Comparison of ENCODE assay signal across 8 mouse cellular contexts in genomic region chr6:142571629-142572360, GRCm38 (mm10). TPM values are rescaled to one million over a fixed set of nuclear protein-coding genes. Genes with fewer than 3 reads are reported as not detected.
DNase-seq lines count a peak whose midpoint lies in the region; ATAC-seq and TF ChIP-seq lines count a peak whose summit lies in the region.

No protein-coding gene starts in this region.

- no peaks in the 10 kb centered on the region for H3K36me3 ChIP-seq in heart, embryonic 10.5 days
- H3K36me3 ChIP-seq in embryonic facial prominence, embryonic 13.5 days = no peaks in the 10 kb centered on the region
- no peaks in the 10 kb centered on the region for H3K36me3 ChIP-seq in intestine, postnatal 0 days (ENCODE audit: control insufficient read depth, insufficient read depth)
- no peaks in the 10 kb centered on the region for H3K36me3 ChIP-seq in megakaryocyte, embryonic 14.5 days (replicated peaks; ENCODE audit: low read length)

- H3K9ac ChIP-seq in embryonic facial prominence, embryonic 13.5 days = peak overlapping the region; percentile 69
- H3K9ac ChIP-seq in intestine, postnatal 0 days (ENCODE audit: low read depth, low read length) = peak overlapping the region; percentile 40

- peak overlapping the region; percentile 92 for H3K4me2 ChIP-seq in embryonic facial prominence, embryonic 13.5 days
- H3K4me2 ChIP-seq in intestine, postnatal 0 days (replicated peaks; ENCODE audit: low read depth) = peak overlapping the region; percentile 78

- no peak for ATAC-seq in embryonic facial prominence, embryonic 13.5 days (ENCODE audit: insufficient number of reproducible peaks, insufficient read depth, low FRiP score, low TSS enrichment, low read depth)
- ATAC-seq in intestine, postnatal 0 days = 0 out of 2 replicates have a peak, but pooled peaks have one; percentile 46

- no peak for DNase-seq in heart, embryonic 10.5 days (ENCODE audit: low spot score)
- DNase-seq in heart, postnatal 4 days = no peak
- peak; percentile 21 for DNase-seq in yolk sac, embryonic 10.5 days (ENCODE audit: low spot score)
- DNase-seq in spleen, adult 12 weeks (ENCODE audit: low spot score) = no peak
- no peak for DNase-seq in urinary bladder, postnatal 10 days (ENCODE audit: low spot score)

- 4% methylated on average over 21 of the region's 21 CpGs for WGBS in heart, embryonic 10.5 days
- 2% methylated on average over 21 of the region's 21 CpGs for WGBS in embryonic facial prominence, embryonic 13.5 days
- 2% methylated on average over 21 of the region's 21 CpGs for WGBS in intestine, postnatal 0 days

- H3K9me3 ChIP-seq in heart, embryonic 10.5 days = no peaks in the 10 kb centered on the region
- no peaks in the 10 kb centered on the region for H3K9me3 ChIP-seq in embryonic facial prominence, embryonic 13.5 days
- H3K9me3 ChIP-seq in intestine, postnatal 0 days (ENCODE audit: control insufficient read depth) = no peaks in the 10 kb centered on the region
- peaks cover 4% of the 10 kb centered on the region; the same call in 1 of the 2 replicates for H3K9me3 ChIP-seq in megakaryocyte, embryonic 14.5 days

- no peak for TF ChIP-seq CTCF in intestine, postnatal 0 days (IDR thresholded peaks at IDR 0.05; ENCODE audit: low read depth)

- H3K4me3 ChIP-seq in heart, embryonic 10.5 days = peak overlapping the region; percentile 66
- peak overlapping the region; percentile 51 for H3K4me3 ChIP-seq in embryonic facial prominence, embryonic 13.5 days
- peak overlapping the region; percentile 51 for H3K4me3 ChIP-seq in intestine, postnatal 0 days (ENCODE audit: low read depth, low read length)
- peak overlapping the region; percentile 87 for H3K4me3 ChIP-seq in megakaryocyte, embryonic 14.5 days (replicated peaks)

- peaks cover 22% of the 10 kb centered on the region for H3K4me1 ChIP-seq in heart, embryonic 10.5 days
- H3K4me1 ChIP-seq in embryonic facial prominence, embryonic 13.5 days = peaks cover 15% of the 10 kb centered on the region
- H3K4me1 ChIP-seq in intestine, postnatal 0 days (replicated peaks; ENCODE audit: control insufficient read depth, insufficient read depth, low read length) = no peaks in the 10 kb centered on the region
- peaks cover 12% of the 10 kb centered on the region for H3K4me1 ChIP-seq in megakaryocyte, embryonic 14.5 days

- H3K27me3 ChIP-seq in heart, embryonic 10.5 days (ENCODE audit: insufficient read depth, poor library complexity, severe bottlenecking) = peaks cover 55% of the 10 kb centered on the region
- H3K27me3 ChIP-seq in embryonic facial prominence, embryonic 13.5 days = peaks cover 62% of the 10 kb centered on the region
- peaks cover 23% of the 10 kb centered on the region; the same call in 1 of the 2 replicates for H3K27me3 ChIP-seq in intestine, postnatal 0 days (replicated peaks; ENCODE audit: control insufficient read depth, insufficient read depth, low read length)
- peaks cover 51% of the 10 kb centered on the region for H3K27me3 ChIP-seq in megakaryocyte, embryonic 14.5 days (replicated peaks)

- peak overlapping the region; percentile 65; the same call in 1 of the 2 replicates for H3K27ac ChIP-seq in heart, embryonic 10.5 days
- H3K27ac ChIP-seq in embryonic facial prominence, embryonic 13.5 days = no peak overlapping the region
- peak overlapping the region; percentile 60 for H3K27ac ChIP-seq in intestine, postnatal 0 days (ENCODE audit: low read depth, low read length)

RNA-seq across cellular contexts. Expression of gene Kcnj8, which starts 0.4 kb away (rescaled TPM):
- polyA plus RNA-seq in heart, embryonic 10.5 days (2016; fragmentation: Nextera tagmentation; extraction: Ambion mirVana) = 0.70 and 1.4 TPM in 2 replicates
- total RNA-seq in heart, postnatal 4 days (2021) = 10 to 100 TPM; 20.7 to 21.7 TPM
- 3.9 and 6.7 TPM in 2 replicates for polyA plus RNA-seq in embryonic facial prominence, embryonic 13.5 days (2015; fragmentation: Nextera tagmentation; extraction: Ambion mirVana)
- 28.7 and 29.8 TPM in 2 replicates for polyA plus RNA-seq in intestine, postnatal 0 days (2015; fragmentation: Nextera tagmentation; extraction: Ambion mirVana)
- polyA plus RNA-seq in megakaryocyte, embryonic 14.5 days (2012; ENCODE audit: insufficient read depth, low replicate concordance) = not detected in 2 replicates
